Mouse (Mus musculus) ES-E14 (cell line): ENCODE data around the gene Olfml2a.

Source experiments
- CHD2 ChIP-seq: IDR thresholded peaks from 2 replicates; pipeline ENCODE4 v1.6.1; 2014; ENCODE audit warnings: mild to moderate bottlenecking, low read depth, low read length, inconsistent platforms
- HCFC1 ChIP-seq: IDR thresholded peaks from 2 replicates; pipeline ENCODE4 v1.6.1; 2012; ENCODE audit warnings: low read length, inconsistent platforms, borderline replicate concordance; ENCODE audit not compliant: insufficient read depth
- ZC3H11A ChIP-seq: IDR thresholded peaks from 2 replicates; pipeline ENCODE4 v1.6.1; 2012; ENCODE audit warnings: low read depth, mild to moderate bottlenecking, inconsistent platforms, low read length, borderline replicate concordance
- ZNF384 ChIP-seq: IDR thresholded peaks from 2 replicates; pipeline ENCODE4 v1.6.1; 2012; ENCODE audit warnings: low read depth, low read length, inconsistent platforms

- TF ChIP-seq CHD2, result no peak
- no peak for TF ChIP-seq HCFC1
- TF ChIP-seq ZC3H11A, result no peak
- TF ChIP-seq ZNF384, result no peak
Measured at GRCm38 (mm10) chr2:38924571-38924970, 7.2 kb upstream of the Olfml2a start.
